Mouse (Mus musculus) forebrain, embryonic 15.5 days (tissue): ENCODE results near the gene Hoxb6. TPM values are rescaled to one million over a fixed set of nuclear protein-coding genes. Genes with fewer than 3 reads are reported as not detected.

Experiments used
- ATAC-seq: fragments of 200-750 bp; cut with Nextera tagmentation; replicated peaks from 2 replicates; pipeline ENCODE4 v1.8.0; 2017; ENCODE audit warnings: mild to moderate bottlenecking, moderate TSS enrichment, moderate library complexity
- H3K27ac ChIP-seq: fragments of 300-500 bp; sonication (generic); replicated peaks from 2 replicates; pipeline ENCODE4 v1.5.1; 2015; ENCODE audit warnings: mild to moderate bottlenecking, inconsistent platforms
- H3K27me3 ChIP-seq: fragments of 300-500 bp; sonication (generic); 2 replicates; pipeline ENCODE4 v1.6.1; 2015; ENCODE audit warnings: inconsistent platforms
- H3K36me3 ChIP-seq: fragments of 300-500 bp; sonication (generic); 2 replicates; pipeline ENCODE4 v1.6.1; 2015; ENCODE audit warnings: mild to moderate bottlenecking, inconsistent platforms
- H3K4me1 ChIP-seq: fragments of 300-500 bp; sonication (generic); 2 replicates; pipeline ENCODE4 v1.6.1; 2015; ENCODE audit warnings: inconsistent platforms
- H3K4me2 ChIP-seq: fragments of 300-500 bp; sonication (generic); replicated peaks from 2 replicates; pipeline ENCODE4 v1.6.1; 2015; ENCODE audit warnings: mild to moderate bottlenecking, inconsistent platforms
- H3K4me3 ChIP-seq: fragments of 300-500 bp; sonication (generic); 2 replicates; pipeline ENCODE4 v1.5.1; 2015; ENCODE audit warnings: mild to moderate bottlenecking, inconsistent platforms
- H3K9ac ChIP-seq: fragments of 300-500 bp; sonication (generic); replicated peaks from 2 replicates; pipeline ENCODE4 v1.6.1; 2015; ENCODE audit warnings: mild to moderate bottlenecking, inconsistent platforms
- H3K9me3 ChIP-seq: fragments of 300-500 bp; sonication (generic); 2 replicates; pipeline ENCODE4 v1.6.1; 2016; ENCODE audit warnings: inconsistent platforms
- WGBS: fragments of 180-500 bp; shearing (Covaris S2); methylation state at CpG from one replicate; pipeline ENCODE4 v1.1.7; 2015; ENCODE audit warnings: mixed read lengths; 5-methylcytosine and 5-hydroxymethylcytosine counted together
- polyA plus RNA-seq: library from polyadenylated mRNA; unstranded; fragments of >200 nt; fragmentation: Nextera tagmentation; extraction: Ambion mirVana; gene quantifications from 2 replicates; pipeline ENCODE4 v1.2.1, GENCODE M21; 2015

Gene Hoxb6
- polyA plus RNA-seq, 1 experiment from 2014 or later: not detected

DNA sequence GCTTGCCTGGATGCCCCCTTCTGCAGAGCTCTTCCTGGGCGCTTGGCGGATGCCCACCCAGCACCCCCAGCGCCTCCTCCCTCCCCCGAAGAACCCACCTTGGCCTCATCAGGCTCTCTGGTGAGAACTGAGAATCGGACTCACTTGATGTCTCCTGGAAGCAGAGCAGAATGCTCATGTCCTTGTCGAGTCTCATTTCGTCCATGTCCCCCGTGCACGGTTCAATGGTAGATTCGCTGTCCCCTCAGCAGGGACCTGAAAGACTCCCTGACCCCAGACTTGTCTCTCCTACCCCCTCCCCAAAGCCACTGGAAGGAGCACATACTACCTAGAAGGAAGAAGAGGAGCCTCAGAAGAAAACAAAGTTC lies 8.8 kb downstream of the Hoxb6 start:
- 0 out of 2 replicates have a peak, but pooled peaks cover 6% of the 10 kb centered on the region for H3K4me1 ChIP-seq
- no peaks in the 10 kb centered on the region for H3K9me3 ChIP-seq
- H3K9ac ChIP-seq: no peak overlapping the region
- H3K36me3 ChIP-seq: no peaks in the 10 kb centered on the region
- H3K27ac ChIP-seq: no peak overlapping the region
- H3K27me3 ChIP-seq: peaks cover 97% of the 10 kb centered on the region
- no peak overlapping the region for H3K4me2 ChIP-seq
- 2% methylated on average over 10 of the region's 10 CpGs for WGBS
- no peak for ATAC-seq
- H3K4me3 ChIP-seq: no peak overlapping the region

DNA sequence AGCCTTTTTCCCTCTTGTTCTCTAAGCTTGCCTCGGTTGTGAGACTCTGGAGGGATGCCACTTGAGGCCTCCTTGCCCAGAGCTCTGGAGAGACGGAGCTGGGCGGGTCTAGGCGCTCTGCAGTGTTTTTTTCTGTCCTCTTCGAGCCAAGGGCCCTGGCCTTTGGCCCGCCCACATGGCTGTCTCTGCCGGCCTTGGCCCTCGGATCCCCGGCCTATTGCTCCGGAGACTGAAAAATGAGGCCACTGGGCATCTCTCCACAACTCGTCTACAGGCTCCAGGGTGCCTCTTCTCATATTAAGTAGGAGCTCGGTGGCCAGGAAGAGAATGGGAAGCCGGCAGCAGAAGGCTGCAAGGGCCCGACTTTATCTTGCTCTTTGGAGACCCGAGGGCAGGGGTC lies 9.6 kb downstream of the Hoxb6 start:
- H3K4me3 ChIP-seq: no peak overlapping the region
- H3K27ac ChIP-seq: no peak overlapping the region
- no peak for ATAC-seq
- 0% methylated on average over 15 of the region's 15 CpGs for WGBS
- H3K4me2 ChIP-seq: no peak overlapping the region
- H3K36me3 ChIP-seq: no peaks in the 10 kb centered on the region
- H3K4me1 ChIP-seq: 0 out of 2 replicates have a peak, but pooled peaks cover 6% of the 10 kb centered on the region
- no peak overlapping the region for H3K9ac ChIP-seq
- H3K27me3 ChIP-seq: peaks cover 97% of the 10 kb centered on the region
- no peaks in the 10 kb centered on the region for H3K9me3 ChIP-seq

DNA sequence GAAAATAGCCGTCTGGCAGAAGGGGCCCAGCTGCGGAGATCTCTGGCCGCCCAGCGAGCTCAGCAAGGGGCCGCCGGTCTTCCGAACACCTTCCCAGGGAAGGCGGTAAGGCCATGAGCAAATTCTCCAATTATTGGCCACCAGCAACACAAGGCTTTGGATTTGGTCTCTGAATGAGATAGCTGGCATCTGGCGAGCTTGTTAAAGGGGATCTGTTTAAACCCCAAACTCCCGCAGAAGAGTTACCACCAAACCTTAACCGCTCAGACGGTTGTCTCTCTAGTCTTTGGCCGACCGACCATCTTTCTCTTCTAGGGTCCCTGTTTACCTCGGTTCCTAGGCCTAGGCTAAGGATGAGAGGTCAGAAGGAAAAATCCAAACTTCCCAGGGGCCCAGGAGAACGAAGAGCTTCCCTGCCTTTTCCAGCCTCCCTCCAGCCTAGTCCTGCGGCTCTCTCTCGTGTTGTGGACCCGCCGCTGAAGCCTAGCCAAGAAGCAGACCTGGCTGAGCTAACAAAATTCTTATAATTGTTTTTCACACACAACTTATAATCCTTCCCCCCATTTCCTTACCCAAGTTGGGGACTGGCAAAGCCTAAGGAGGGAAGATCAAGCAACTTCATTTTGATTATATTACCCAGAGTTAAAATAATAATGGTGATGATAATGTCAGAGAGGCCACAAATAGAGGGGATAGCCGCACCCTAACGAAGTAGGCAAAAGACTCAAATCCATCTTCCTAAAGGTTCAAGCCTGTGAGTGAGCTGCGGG lies 10.3 kb downstream of the Hoxb6 start:
- H3K9ac ChIP-seq: no peak overlapping the region

DNA sequence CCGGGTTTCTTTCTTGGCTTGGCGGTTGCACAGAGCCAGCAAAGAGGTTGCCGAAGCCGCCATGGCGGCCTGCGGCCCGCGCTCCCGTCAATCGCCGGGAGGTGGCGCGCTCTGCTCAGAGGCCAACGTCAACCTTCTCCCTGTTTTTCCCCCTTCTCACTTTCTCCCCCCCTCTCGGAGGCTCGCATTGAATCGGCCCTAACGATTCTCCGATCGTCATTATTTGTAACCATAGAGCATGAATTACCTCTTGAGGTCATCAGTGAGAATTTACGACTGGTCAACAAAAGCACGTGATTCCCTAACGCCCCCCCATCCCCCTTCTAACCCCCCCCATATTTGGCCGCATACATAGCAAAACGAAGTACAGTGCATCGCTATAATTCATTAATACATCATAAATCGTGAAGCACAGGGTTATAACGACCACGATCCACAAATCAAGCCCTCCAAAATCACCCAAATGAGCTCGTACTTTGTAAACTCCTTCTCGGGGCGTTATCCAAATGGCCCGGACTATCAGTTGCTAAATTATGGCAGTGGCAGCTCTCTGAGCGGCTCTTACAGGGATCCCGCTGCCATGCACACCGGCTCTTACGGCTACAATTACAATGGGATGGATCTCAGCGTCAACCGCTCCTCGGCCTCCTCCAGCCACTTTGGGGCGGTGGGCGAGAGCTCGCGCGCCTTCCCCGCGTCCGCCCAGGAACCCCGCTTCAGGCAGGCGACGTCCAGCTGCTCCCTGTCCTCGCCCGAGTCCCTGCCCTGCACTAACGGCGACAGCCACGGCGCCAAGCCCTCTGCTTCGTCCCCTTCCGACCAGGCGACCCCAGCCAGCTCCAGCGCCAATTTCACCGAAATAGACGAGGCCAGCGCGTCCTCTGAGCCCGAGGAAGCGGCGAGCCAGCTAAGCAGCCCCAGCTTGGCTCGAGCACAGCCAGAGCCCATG lies 11.1 kb downstream of the Hoxb6 start, which contains the start of gene Hoxb5:
Gene Hoxb5 (plus strand): TSS at position 186 of the 949 bp plus-strand sequence.
- Histone ChIP-seq H3K27me3 (peaks cover 97% of the 10 kb centered on the region), H3K9ac (no peak within 1 kb of the TSS), H3K27ac (no peak within 1 kb of the TSS), H3K4me1 (0 out of 2 replicates have a peak, but pooled peaks cover 6% of the 10 kb centered on the region), H3K36me3 (no peaks in the 10 kb centered on the region), H3K4me2 (no peak within 1 kb of the TSS), H3K9me3 (no peaks in the 10 kb centered on the region), H3K4me3 (no peak within 1 kb of the TSS)
- no peak for ATAC-seq
- WGBS: under 1% methylated on average over 69 of the region's 69 CpGs

More for the DNA sequence above, 10.3 kb downstream of the Hoxb6 start:
- Histone ChIP-seq H3K4me1 (0 out of 2 replicates have a peak, but pooled peaks cover 6% of the 10 kb centered on the region), H3K4me3 (no peak overlapping the region), H3K9me3 (no peaks in the 10 kb centered on the region), H3K27ac (no peak overlapping the region), H3K36me3 (no peaks in the 10 kb centered on the region), H3K4me2 (no peak overlapping the region), H3K27me3 (peaks cover 97% of the 10 kb centered on the region)
- no peak for ATAC-seq
- 4% methylated on average over 23 of the region's 23 CpGs for WGBS

DNA sequence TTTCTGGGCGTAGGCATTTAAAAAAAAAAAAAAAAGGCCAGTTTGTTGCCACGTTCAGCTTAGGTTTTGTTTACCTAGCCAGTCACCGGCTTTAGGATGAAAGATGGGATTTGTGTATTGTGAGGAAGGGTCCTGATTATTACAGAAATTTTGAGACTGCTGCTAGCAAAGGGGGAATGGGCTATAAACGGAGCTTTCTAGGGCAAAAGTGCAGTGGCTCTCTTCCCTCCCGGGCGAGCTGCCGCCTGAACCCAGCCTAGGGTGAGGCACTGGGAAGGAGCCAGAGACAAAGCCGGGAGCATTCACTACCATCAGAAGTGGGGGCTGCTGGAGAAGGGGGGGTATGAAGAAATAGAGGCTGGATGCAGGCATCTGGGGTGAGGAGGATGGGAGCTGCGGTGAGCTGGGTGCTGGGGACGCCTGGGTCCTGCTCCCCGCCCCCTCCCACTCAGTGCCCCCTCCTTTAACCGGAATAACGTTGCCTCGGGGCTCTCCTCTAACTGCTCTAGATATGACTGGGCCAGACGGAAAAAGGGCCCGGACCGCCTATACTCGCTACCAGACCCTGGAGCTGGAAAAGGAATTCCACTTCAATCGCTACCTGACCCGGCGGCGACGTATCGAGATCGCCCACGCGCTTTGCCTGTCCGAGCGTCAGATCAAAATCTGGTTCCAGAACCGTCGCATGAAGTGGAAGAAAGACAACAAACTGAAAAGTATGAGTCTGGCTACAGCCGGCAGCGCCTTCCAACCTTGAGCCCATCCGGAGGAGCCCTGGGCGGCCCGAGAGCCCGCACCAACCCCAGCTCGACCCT lies 12.3 kb downstream of the Hoxb6 start:
- Histone ChIP-seq H3K27me3 (peaks cover 99% of the 10 kb centered on the region), H3K4me1 (0 out of 2 replicates have a peak, but pooled peaks cover 6% of the 10 kb centered on the region), H3K36me3 (no peaks in the 10 kb centered on the region), H3K4me3 (no peak overlapping the region), H3K9ac (no peak overlapping the region), H3K27ac (no peak overlapping the region), H3K4me2 (no peak overlapping the region), H3K9me3 (no peaks in the 10 kb centered on the region)
- under 1% methylated on average over 38 of the region's 38 CpGs for WGBS
- ATAC-seq: no peak

DNA sequence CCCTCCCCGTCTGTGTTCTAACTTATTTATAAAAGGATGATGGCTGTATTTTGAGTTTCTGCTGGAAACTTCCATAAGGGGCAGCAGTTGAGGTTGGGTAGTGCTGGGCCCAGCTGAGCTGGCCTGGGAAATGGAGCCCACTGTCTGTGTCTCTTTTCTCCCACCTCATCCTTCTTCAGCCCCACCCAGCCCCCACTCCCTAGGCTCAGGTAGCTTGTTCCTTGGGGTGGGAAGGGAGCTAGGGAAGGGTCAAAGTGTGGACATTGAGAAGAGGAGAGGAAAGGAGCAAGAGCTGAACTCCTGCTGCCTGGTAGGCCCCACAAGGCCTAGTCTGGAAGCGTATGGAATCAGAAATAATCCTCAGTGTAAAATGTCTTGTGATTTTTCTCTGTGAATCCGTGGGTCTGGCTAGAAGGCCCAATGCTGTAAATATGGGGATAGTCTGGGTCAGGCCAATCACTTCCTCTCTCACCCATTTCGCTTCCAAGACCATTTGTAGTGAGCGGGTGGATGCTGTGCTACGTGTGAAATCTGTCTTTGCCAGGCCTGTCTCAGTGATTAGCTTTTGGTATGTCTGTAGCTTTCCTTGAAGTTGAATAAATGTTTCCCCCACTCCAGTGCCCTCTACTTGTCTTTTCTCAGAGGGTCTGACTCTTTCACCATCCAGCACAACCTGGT lies 13.4 kb downstream of the Hoxb6 start:
- Histone ChIP-seq H3K4me3 (no peak overlapping the region), H3K9me3 (no peaks in the 10 kb centered on the region), H3K9ac (no peak overlapping the region), H3K36me3 (no peaks in the 10 kb centered on the region), H3K27ac (no peak overlapping the region), H3K4me2 (no peak overlapping the region), H3K27me3 (peaks cover 99% of the 10 kb centered on the region), H3K4me1 (0 out of 2 replicates have a peak, but pooled peaks cover 6% of the 10 kb centered on the region)
- 17% methylated on average over 6 of the region's 6 CpGs for WGBS
- no peak for ATAC-seq

DNA sequence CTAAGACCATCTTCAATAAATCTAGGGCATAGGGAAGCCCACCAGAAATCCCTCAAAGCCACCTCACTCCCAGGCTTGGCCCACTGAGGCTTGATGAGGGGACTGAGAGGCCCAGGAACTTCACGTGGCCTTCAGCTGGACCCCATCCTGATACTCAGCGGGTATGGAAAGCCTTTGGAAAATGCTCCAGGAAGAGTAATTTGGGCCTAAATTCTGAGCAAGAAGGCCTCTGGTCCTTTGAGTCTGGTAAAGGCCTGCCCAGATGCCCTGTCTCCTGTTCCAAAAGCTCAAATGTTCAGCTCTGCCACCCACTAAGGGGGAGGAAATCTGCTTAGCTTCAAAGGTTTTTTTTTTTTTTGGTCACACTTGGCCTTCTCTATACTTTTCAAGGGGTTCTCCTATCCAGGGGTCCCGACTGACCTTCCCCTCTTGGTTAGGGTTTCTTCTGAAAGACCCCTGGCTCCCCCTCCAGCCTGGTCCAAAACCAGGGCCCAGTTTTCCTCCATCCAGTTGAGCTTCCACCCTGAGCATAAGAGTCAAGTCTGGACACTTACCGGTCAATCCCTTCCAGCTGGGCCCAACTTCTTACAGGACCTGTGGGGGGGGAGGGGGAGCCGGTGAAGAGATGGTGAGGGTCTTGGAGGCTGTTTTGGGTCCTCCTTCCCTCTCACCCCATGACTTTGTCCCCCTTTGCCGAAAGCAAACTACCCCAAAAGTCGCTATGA lies 14.1 kb downstream of the Hoxb6 start:
- Histone ChIP-seq H3K4me3 (no peak overlapping the region), H3K4me1 (0 out of 2 replicates have a peak, but pooled peaks cover 6% of the 10 kb centered on the region), H3K27me3 (peaks cover 99% of the 10 kb centered on the region), H3K4me2 (no peak overlapping the region), H3K9ac (no peak overlapping the region), H3K36me3 (no peaks in the 10 kb centered on the region), H3K9me3 (no peaks in the 10 kb centered on the region), H3K27ac (no peak overlapping the region)
- WGBS: 5% methylated on average over 7 of the region's 7 CpGs
- ATAC-seq: no peak

DNA sequence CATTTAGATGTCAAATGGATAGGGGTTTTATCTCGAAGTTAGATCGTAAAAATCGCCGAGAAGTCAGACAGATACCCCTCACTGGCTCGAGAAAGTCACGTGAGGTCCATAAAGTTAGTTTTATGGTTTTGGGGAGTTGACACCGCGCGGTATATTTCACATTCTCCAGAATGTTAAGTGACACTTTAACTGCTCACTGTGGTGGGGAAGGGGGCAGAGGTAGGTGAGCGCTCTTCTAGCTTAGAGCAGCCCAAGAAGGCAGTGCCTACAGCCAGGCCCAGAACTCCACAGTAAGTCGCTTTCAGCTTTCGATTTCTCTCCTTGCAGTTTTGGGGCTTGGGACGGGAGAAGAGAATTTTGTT lies 14.6 kb downstream of the Hoxb6 start:
- no peak overlapping the region for H3K4me2 ChIP-seq
- H3K9me3 ChIP-seq: no peaks in the 10 kb centered on the region
- no peaks in the 10 kb centered on the region for H3K36me3 ChIP-seq
- no peak overlapping the region for H3K9ac ChIP-seq
- no peak for ATAC-seq
- H3K27ac ChIP-seq: no peak overlapping the region
- H3K4me3 ChIP-seq: no peak overlapping the region
- H3K27me3 ChIP-seq: peaks cover 99% of the 10 kb centered on the region
- 0 out of 2 replicates have a peak, but pooled peaks cover 6% of the 10 kb centered on the region for H3K4me1 ChIP-seq
- WGBS: 4% methylated on average over 13 of the region's 13 CpGs

DNA sequence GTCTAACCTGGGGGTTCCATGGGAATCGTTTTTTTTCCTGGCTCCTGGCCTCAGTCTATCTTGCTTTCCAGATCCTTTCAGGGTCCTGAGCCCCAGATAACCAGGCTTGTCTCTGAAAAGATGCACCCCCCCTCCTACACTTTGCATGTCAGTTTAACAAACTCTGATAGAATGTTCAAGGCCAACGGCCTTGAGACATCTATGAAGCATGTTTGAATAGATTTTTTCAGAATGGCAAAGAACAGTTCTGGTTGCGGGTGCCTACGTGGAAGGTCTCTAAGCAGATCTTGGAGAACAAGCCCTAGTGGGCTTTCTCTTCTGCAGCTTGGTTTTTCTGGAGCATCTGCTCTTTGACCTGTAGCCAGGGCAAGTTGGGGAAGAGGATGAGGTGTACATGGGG lies 16.5 kb downstream of the Hoxb6 start:
- Histone ChIP-seq H3K4me3 (no peak overlapping the region), H3K27ac (no peak overlapping the region), H3K4me2 (no peak overlapping the region), H3K9ac (no peak overlapping the region), H3K4me1 (0 out of 2 replicates have a peak, but pooled peaks cover 2% of the 10 kb centered on the region), H3K36me3 (no peaks in the 10 kb centered on the region), H3K27me3 (peaks cover 99% of the 10 kb centered on the region), H3K9me3 (no peaks in the 10 kb centered on the region)
- ATAC-seq: no peak
- 9% methylated on average over 4 of the region's 4 CpGs for WGBS

DNA sequence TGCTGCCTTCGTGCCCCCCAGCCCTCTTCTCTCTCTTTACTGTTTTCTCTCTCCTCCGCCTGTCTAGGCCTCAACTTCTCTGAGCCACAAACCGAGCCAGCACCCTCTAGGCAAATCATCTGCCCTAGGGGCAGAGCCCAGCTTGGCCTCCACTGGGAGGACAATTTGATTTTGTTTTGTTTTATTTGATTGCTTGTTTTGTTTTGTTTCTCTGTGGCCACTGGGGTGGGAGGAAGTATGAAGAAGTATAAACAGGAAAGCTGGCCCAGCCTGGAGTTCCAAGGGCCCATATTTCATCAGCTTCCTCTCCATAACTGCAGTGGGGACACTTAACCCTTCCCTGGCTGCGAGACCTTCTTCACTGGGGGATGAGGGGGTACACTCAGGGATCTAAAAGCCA lies 17.0 kb downstream of the Hoxb6 start:
- no peak for ATAC-seq
- Histone ChIP-seq H3K9ac (no peak overlapping the region), H3K9me3 (no peaks in the 10 kb centered on the region), H3K27ac (no peak overlapping the region), H3K4me2 (no peak overlapping the region), H3K27me3 (peaks cover 99% of the 10 kb centered on the region), H3K4me1 (no peaks in the 10 kb centered on the region), H3K4me3 (no peak overlapping the region), H3K36me3 (no peaks in the 10 kb centered on the region)
- WGBS: 5% methylated on average over 4 of the region's 4 CpGs
